Mouse (Mus musculus): Measurements from ENCODE around the gene Fibin. TPM values are rescaled to one million over a fixed set of nuclear protein-coding genes. Genes with fewer than 3 reads are reported as not detected.

Gene Fibin
- 3.7 and 4.4 TPM in 2 replicates for polyA plus RNA-seq (2012; rRNA removed; ENCODE audit: low replicate concordance)

GRCm38 (mm10) chr2:110362432-110363283 is at the start of gene Fibin:
Gene Fibin (minus strand): TSS chr2:110363183.

GRCm38 (mm10) chr2:110314509-110315155 is 48.4 kb downstream of the Fibin start, which contains the start of gene Bbox1:
Gene Bbox1 (minus strand): TSS chr2:110314560.

Other genes with a start within 250 kb of the Fibin start
- gene Bbox1, start 48.6 kb downstream of the Fibin start, polyA plus RNA-seq (2012; rRNA removed; ENCODE audit: low replicate concordance): 0.11 and 1.2 TPM in 2 replicates
- not detected in 2 replicates for gene Slc5a12, start 234.1 kb upstream of the Fibin start, polyA plus RNA-seq (2012; rRNA removed; ENCODE audit: low replicate concordance)